Mouse (Mus musculus) lung, postnatal 36 days (tissue): ENCODE data around the gene Unc45b.
"Not testable (repeated sequence)": the region's sequence is repeated elsewhere in the genome, so short reads cannot be mapped to it uniquely, and the experiment has no call there.

Source experiments
- DNase-seq: peaks from one replicate; pipeline ENCODE4 v3.0.0; 2022; ENCODE audit warnings: mixed read lengths

Gene Unc45b

GRCm38 (mm10) chr11:82897478-82897877 lies 12.9 kb upstream of the Unc45b start:
- no peak for DNase-seq

- no peak for DNase-seq
Observed at GRCm38 (mm10) chr11:82899720-82900119, 10.6 kb upstream of the Unc45b start.

GRCm38 (mm10) chr11:82901606-82902310 lies 8.6 kb upstream of the Unc45b start:
- no peak for DNase-seq

GRCm38 (mm10) chr11:82904952-82905351 lies 5.4 kb upstream of the Unc45b start:
- no peak for DNase-seq

DNA sequence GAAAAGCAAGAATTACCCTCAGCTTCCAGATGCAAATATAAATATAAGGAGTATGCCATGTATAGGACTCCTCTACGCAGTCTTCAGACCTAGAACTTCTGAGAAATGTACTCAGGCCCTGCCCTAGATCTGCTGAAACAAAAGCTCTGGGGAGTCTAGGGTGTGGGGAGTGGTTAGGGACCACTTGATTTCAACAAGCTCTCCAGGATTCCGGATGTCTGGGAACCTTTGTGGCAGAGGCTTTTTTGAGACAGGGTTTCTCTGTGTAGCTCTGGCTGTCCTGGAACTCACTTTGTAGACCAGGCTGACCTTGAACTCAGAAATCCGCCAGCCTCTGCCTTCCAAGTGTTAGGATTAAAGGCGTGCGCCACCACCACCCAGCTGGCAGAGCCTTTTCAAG lies 4.5 kb upstream of the Unc45b start:
- DNase-seq, result no peak

DNA sequence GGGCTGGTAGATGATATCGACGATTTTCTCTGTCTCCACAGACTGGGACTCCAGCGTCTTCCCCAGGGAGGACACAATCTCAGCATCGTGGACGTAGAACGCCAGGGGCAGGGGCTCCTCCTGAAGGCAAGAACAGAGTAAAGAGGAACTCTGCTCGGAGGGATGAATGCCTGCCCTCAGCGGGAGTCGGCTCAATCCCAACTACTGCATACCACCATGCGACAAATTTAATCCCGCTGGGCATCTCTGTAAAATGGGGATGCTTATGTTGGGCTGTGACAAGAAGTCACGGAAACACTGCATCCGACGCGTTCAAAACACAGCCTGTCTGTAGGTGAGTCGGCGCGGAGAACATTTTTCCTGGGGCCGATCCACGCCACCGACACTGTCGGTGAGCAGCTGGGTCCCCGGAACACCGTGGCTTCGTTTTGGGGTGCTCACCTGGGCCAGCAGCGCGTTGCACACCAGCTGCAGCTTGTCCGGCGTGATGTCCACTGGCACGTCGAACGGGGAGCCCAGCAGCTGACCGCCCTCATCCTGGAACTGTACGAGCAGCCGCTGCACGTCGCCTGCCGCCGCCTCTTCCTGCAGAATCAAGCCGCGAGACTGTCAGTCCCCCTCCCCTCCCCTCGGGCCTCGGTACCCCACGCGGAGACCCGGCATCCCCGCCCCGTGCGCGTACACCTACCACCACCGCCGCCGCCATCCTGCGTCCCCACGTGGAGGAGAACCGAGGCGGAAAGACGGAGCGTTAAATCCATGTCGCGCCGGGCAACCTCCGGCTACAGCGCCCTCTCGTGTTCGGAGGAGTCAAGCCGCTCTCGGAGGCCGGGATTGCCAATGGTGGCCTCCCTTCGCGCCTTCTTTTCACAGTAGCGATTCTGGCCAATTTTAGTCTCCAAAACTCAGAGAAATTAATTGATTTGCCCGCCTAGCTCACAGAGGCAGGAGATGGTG lies 2.4 kb upstream of the Unc45b start, which contains the start of gene Nle1:
TSS of gene Nle1 (minus strand) at position 761 of the 957 bp plus-strand sequence.
- peak; percentile 94 for DNase-seq

DNA sequence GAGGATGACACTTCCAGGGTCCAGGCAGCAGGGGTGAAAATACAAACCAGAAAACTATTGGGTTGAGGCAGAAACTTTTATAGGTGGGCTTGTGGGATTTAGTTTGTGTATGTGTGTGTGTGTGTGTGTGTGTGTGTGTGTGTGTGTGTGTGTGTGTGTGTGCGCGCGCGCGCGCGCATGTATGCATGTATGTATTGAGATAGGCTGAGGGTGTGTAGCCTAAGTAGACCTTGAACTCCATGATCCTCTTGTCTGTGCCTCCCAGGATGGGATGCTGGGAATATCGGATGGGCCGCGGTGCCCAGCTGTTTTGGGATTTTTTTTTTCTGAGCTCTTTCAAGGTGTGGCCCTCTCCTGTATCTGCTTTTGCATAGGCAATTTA lies 1.8 kb upstream of the Unc45b start:
- no peak for DNase-seq

GRCm38 (mm10) chr11:82910679-82911389 lies 484 bp downstream of the Unc45b start:
- no peak for DNase-seq

DNA sequence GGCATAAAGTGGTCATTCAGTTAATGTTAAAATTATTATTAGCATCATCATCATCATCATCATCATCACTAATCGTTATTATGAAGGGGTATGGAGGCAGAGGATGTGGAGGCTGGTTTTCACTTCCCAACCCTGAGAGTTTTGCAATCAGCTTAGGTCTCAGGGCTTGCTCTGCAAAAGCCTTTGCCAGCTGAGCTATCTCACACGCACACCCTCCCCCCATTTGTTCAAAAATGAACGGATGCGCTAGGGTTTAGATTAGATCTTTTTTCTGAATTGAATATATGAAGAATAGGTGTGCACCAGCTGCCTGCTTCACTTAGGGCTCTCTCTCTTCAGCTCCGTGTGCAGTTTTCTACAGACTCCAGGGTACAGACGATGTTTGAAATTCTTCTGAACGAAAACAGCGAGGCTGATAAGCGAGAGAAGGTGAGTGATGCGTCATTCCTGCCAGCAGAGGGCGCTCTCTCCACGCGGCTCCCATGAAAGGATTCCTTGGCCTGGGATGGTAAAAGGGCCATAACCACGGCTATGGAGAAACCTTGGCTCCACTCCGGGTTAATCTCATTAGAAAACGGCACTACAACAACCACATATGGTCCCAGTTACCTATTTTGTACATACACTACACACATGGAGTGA lies 4.5 kb downstream of the Unc45b start:
- DNase-seq, result peak; percentile 82

DNA sequence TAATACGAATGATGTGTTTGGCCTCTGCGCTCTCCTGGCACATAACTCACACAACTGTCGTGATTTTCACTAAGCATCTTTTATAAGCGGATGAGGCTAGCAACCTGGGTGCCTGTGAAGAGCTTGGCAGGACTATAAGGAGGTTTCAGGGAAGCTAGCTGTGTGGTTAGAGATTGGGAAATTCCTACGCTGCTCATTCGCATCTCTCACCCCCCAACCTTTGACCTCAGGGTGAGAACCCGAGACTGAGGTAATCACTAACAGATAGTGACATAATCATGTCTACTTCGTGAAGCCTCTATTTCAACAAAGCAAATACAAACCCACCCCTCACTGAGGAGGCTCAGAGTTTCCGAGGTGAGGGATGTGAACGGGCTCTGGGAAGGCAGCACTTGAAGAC lies 10.4 kb downstream of the Unc45b start:
- DNase-seq, result no peak

DNA sequence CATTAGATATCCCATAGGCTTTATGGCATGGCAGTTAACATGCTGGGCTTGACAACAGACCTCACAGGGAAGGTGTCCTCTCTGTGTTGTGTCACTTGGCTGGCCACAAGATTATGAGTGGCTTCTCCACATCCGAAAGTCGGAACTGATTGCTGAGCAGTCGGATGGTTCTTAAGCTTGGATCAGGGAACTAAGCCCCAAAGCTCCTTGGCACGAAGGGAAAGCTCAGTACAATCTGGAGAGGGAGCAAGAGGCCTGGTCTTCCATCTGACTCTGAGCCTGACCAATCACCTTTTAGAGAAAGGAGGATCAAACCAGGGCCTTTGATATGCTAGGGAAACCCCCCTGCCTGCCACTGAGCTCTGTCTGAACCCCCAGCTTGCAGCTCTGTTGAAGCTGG lies 11.3 kb downstream of the Unc45b start:
- DNase-seq, result no peak

DNA sequence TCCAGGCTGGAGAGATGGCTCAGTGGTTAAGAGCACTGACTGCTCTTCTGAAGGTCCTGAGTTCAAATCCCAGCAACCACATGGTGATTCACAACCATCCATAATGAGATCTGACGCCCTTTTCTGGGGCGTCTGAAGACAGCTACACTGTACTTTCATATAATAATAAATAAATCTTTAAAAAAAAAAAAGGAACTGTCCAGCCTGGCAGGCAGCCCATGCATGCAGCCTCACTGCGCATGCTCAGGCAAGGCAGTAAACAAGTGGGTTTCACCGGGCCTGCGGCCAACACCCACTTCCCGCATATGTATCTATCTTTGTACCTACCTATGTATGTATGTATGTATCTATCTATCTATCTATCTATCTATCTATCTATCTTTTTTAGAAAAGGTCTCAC lies 13.6 kb downstream of the Unc45b start:
- DNase-seq, result not testable (repeated sequence)

GRCm38 (mm10) chr11:82928897-82929632 lies 18.7 kb downstream of the Unc45b start:
- no peak for DNase-seq

DNA sequence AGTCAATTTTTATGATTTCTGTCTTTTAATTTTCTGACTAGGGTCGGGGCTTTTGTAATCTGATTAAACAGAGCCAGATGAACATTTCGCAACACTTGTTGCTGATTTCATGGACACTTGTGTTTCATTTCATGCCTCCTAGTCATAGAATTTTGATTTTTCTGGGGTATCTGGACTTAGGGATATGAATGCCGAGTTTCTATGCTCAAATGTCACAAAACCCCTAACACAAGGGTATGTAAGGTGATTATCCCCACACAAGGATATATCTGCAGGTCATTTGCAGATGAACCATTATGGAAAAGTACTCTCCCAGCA lies 19.2 kb downstream of the Unc45b start:
- no peak for DNase-seq

- DNase-seq, result not testable (repeated sequence)
Observed at GRCm38 (mm10) chr11:82930391-82930955, 20.1 kb downstream of the Unc45b start.

DNA sequence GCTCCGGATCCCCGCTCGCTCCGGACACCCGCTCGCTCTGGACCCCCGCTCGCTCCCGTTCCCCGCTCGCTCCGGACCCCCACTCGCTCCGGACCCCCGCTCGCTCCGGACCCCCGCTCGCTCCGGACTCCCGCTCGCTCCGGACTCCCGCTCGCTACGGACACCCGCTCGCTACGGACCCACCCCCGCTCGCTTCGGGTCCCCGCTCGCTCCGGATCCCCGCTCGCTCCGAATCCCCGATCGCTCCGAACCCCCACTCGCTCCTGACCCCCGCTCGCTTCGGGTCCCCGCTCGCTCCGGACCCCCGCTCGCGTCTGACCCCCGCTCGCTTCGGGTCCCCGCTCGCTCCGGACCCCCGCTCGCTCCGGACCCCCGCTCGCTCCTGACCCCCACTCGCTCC lies 20.8 kb downstream of the Unc45b start:
- DNase-seq, result not testable (repeated sequence)

- DNase-seq, result not testable (repeated sequence)
Observed at GRCm38 (mm10) chr11:82931671-82932450, 21.5 kb downstream of the Unc45b start.

GRCm38 (mm10) chr11:82933186-82933585 lies 22.8 kb downstream of the Unc45b start:
- DNase-seq, result no peak

- no peak for DNase-seq
Observed at GRCm38 (mm10) chr11:82943336-82943735, 33.0 kb downstream of the Unc45b start.

DNA sequence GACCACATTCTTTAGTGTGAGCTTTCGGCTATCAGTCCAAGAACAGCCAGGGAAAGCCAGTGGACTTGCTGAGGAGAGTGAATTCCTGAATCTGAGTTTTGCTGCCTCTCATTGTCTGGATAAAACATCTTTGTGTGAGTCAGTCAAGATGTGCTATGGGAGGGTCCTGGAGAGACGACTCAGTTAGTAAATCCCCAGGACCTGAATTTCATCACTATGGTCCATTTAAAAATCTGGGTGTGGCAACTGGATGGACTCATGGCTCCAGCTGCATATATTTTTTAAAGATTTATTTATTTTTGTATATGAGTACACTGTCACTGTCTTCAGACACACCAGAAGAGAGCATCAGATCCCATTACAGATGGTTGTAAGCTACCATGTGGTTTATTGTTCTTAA lies 35.3 kb downstream of the Unc45b start:
- DNase-seq, result no peak

GRCm38 (mm10) chr11:82947457-82947856 lies 37.1 kb downstream of the Unc45b start:
- DNase-seq, result no peak
